Mouse (Mus musculus) layer of hippocampus, adult 8-10 months (tissue): ENCODE measurements around the gene Kcnh2. TPM values are rescaled to one million over a fixed set of nuclear protein-coding genes. Genes with fewer than 3 reads are reported as not detected.

Experiments used
- total RNA-seq, 4 experiments: library from RNA; stranded (reverse); gene quantifications; 2 replicates each; pipeline ENCODE4 v1.2.4; 2022

The Kcnh2 gene
- total RNA-seq, 4 experiments from 2014 or later = 20.4 to 26.8 (median 21.9) TPM

Other genes starting within 250 kb of the Kcnh2 start
- gene Nupl2, start 186.6 kb downstream of the Kcnh2 start, total RNA-seq = 10 to 100 TPM in 3 of 4 experiments, 1 to 10 TPM in 1; 9.4 to 12.9 (median 11.8) TPM
- 1 to 10 TPM; 6.6 to 9.0 (median 7.6) TPM for gene Nos3, start 13.2 kb upstream of the Kcnh2 start, total RNA-seq
- gene Atg9b, start 40.5 kb upstream of the Kcnh2 start, total RNA-seq = 1 to 10 TPM; 3.0 to 5.2 (median 4.0) TPM
- gene Abcb8, start 42.1 kb upstream of the Kcnh2 start, total RNA-seq = 10 to 100 TPM; 51.9 to 59.2 (median 56.8) TPM
- gene Asic3, start 61.8 kb upstream of the Kcnh2 start, total RNA-seq = under 1 TPM in 3 of 4 experiments, not detected in 1; 0.43 to 0.48 (median 0.45) TPM
- gene Cdk5, start 71.9 kb upstream of the Kcnh2 start, total RNA-seq = 100 to 1,000 TPM; 120 to 139 (median 128) TPM
- gene Slc4a2, start 72.2 kb upstream of the Kcnh2 start, total RNA-seq = 10 to 100 TPM; 28.8 to 38.8 (median 33.5) TPM
- 100 to 1,000 TPM; 131 to 154 (median 134) TPM for gene Fastk, start 93.7 kb upstream of the Kcnh2 start, total RNA-seq
- gene Tmub1, start 96.2 kb upstream of the Kcnh2 start, total RNA-seq = 10 to 100 TPM; 19.0 to 23.5 (median 19.7) TPM
- 100 to 1,000 TPM; 563 to 611 (median 584) TPM for gene Agap3, start 100.6 kb upstream of the Kcnh2 start, total RNA-seq
- gene Gbx1, start 175.6 kb upstream of the Kcnh2 start, total RNA-seq = not detected
- gene Asb10, start 189.4 kb upstream of the Kcnh2 start, total RNA-seq = 1 to 10 TPM in 2 of 4 experiments, under 1 TPM in 2; 0.19 to 5.8 (median 3.0) TPM
- under 1 TPM in 1 of 4 experiments, not detected in 3; 0.36 TPM for gene 4931409K22Rik, start 205.2 kb upstream of the Kcnh2 start, total RNA-seq
- gene Abcf2, start 225.9 kb upstream of the Kcnh2 start, total RNA-seq = 10 to 100 TPM; 75.3 to 86.0 (median 78.3) TPM
- 10 to 100 TPM; 68.4 to 78.7 (median 75.5) TPM for gene Chpf2, start 235.1 kb upstream of the Kcnh2 start, total RNA-seq